8 mouse cellular contexts compared by ENCODE assay signal in the genomic region with DNA sequence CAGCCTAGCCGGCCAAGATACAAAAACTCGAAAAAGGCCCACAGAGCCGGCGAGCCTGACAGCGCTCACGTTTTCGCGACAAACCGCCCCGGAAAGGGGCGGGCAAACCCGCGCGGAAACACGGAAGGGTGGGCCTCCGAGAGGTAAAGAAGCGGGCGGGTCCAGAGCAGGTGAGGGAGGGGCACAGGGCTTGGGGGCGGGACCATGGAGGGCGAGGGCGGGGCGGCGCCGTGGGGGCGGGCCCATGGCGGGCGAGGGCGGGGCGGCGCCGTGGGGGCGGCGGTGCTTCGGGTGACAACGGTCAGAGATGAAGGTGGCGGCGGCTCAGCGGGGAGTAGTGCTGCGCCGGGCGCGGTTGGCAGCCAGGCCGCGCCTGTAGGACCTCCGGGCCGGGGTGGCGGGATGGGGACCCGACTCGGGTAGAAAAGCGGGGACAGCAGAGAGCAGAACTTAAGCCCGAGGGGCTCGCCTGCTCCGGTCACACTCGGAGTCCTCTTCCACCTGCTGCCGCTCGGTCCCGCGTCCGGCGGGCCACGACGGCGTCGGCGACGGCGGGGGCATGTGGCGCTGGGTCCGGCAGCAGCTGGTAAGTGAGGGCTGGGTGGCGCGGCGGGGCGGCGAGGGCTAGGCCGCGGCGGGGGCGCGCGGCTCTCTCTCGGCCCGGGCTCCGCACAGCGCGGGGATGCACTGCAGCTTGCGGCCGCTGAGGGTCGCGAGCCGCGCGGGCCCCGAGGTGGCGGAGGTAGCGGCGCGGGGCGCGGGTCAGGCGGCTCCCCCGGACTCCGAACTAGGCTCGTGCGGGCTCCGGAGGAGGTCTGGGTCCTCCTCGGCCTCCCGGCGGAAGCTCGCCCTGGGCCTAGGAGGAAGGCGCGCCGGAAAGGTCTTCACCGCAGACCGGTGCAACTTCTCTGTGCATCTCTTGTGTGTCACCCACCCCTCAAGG. TPM values are rescaled to one million over a fixed set of nuclear protein-coding genes. Genes with fewer than 3 reads are reported as not detected.
A peak's percentile ranks its signal among the peaks of the same experiment; 100 is the strongest.
DNase-seq lines count a peak whose midpoint lies in the region; ATAC-seq and TF ChIP-seq lines count a peak whose summit lies in the region.

Gene Atp11b (plus strand): TSS at position 282 of the 943 bp plus-strand sequence.

- peak; percentile 96 for ATAC-seq in forebrain, embryonic 15.5 days (replicated peaks)
- ATAC-seq in lung, embryonic 15.5 days (ENCODE audit: borderline replicate concordance, extremely low read depth, low FRiP score, low TSS enrichment): peak; percentile 95

- H3K9ac ChIP-seq in ES-E14 (ENCODE audit: insufficient read depth, low read depth, low read length, poor library complexity, severe bottlenecking): peak within 1 kb of the TSS; percentile 81
- peak within 1 kb of the TSS; percentile 81 for H3K9ac ChIP-seq in forebrain, embryonic 15.5 days (replicated peaks)
- peak within 1 kb of the TSS; percentile 76 for H3K9ac ChIP-seq in lung, embryonic 15.5 days

- H3K4me1 ChIP-seq in ES-E14 (ENCODE audit: control insufficient read depth in 2 of 2, insufficient read depth in 2 of 2, low read length in 2 of 2, poor library complexity in 1 of 2): peaks cover 4 to 19% of the 10 kb centered on the region in 2 experiments
- H3K4me1 ChIP-seq in forebrain, embryonic 15.5 days: peaks cover 8% of the 10 kb centered on the region
- H3K4me1 ChIP-seq in lung, embryonic 15.5 days: peaks cover 9% of the 10 kb centered on the region

- peak within 1 kb of the TSS; percentile 48 for H3K4me2 ChIP-seq in forebrain, embryonic 15.5 days (replicated peaks)
- peak within 1 kb of the TSS; percentile 62 for H3K4me2 ChIP-seq in lung, embryonic 15.5 days

- H3K27me3 ChIP-seq in forebrain, embryonic 15.5 days: no peaks in the 10 kb centered on the region
- no peaks in the 10 kb centered on the region for H3K27me3 ChIP-seq in lung, embryonic 15.5 days

- H3K27ac ChIP-seq in ES-E14 (ENCODE audit: insufficient read depth, low read depth, low read length, poor library complexity, severe bottlenecking): peak within 1 kb of the TSS; percentile 16
- peak within 1 kb of the TSS; percentile 87 for H3K27ac ChIP-seq in forebrain, embryonic 15.5 days (replicated peaks)
- H3K27ac ChIP-seq in layer of hippocampus, adult 2 months: peak within 1 kb of the TSS; percentile 96
- peak within 1 kb of the TSS; percentile 93 for H3K27ac ChIP-seq in lung, embryonic 15.5 days

- H3K9me3 ChIP-seq in ES-E14 (ENCODE audit: control insufficient read depth, insufficient read depth, low read depth, low read length): no peaks in the 10 kb centered on the region
- H3K9me3 ChIP-seq in forebrain, embryonic 15.5 days: no peaks in the 10 kb centered on the region
- H3K9me3 ChIP-seq in lung, embryonic 15.5 days: no peaks in the 10 kb centered on the region

- intact Hi-C loops in heart, postnatal 25 days (cut with DNase I): loop anchor here (5.0 to 10.0 kb wide), 3 partner anchors 178 to 308 kb away; partner anchors contain the start of gene Mccc1

- TF ChIP-seq CTCF in layer of hippocampus, adult 2 months (conservative IDR thresholded peaks at IDR 0.05): peak; percentile 69

- under 1% methylated on average over 112 of the region's 114 CpGs for WGBS in forebrain, embryonic 15.5 days
- WGBS in lung, embryonic 15.5 days: under 1% methylated on average over 114 of the region's 114 CpGs

- H3K36me3 ChIP-seq in ES-E14 (ENCODE audit: control insufficient read depth, insufficient read depth, low read length, poor library complexity, severe bottlenecking): no peaks in the 10 kb centered on the region
- no peaks in the 10 kb centered on the region for H3K36me3 ChIP-seq in forebrain, embryonic 15.5 days
- H3K36me3 ChIP-seq in lung, embryonic 15.5 days: no peaks in the 10 kb centered on the region

- H3K4me3 ChIP-seq in ES-E14 (ENCODE audit: insufficient read depth in 1 of 2, low read depth in 1 of 2, low read length in 2 of 2, poor library complexity in 1 of 2, severe bottlenecking in 1 of 2): peak within 1 kb of the TSS; percentile 78 to 99
- peak within 1 kb of the TSS; percentile 78 for H3K4me3 ChIP-seq in forebrain, embryonic 15.5 days
- H3K4me3 ChIP-seq in layer of hippocampus, adult 2 months: peak within 1 kb of the TSS; percentile 92
- peak within 1 kb of the TSS; percentile 65 for H3K4me3 ChIP-seq in lung, embryonic 15.5 days

- in situ Hi-C loops in ES-E14 (cut with MboI; ENCODE audit: low sequenced_read_pairs in 2 of 2, unreplicated experiment in 2 of 2): no loop called here

- peak; percentile 67 for DNase-seq in ES-E14 (ENCODE audit: low read depth, low spot score)
- DNase-seq in cerebellum, adult 11 months: peak; percentile 77
- peak; percentile 35 for DNase-seq in heart, postnatal 25 days (ENCODE audit: low spot score)
- DNase-seq in layer of hippocampus, adult 2 months (ENCODE audit: low spot score in 2 of 2): peak; percentile 65 to 71
- peak; percentile 75 for DNase-seq in ovary, adult 18-20 months (ENCODE audit: low spot score)
- DNase-seq in thymus, postnatal 0 days (ENCODE audit: low spot score): peak; percentile 94

TF ChIP-seq in ES-E14, 5 proteins besides CTCF, POLR2A, EP300 and RAD21:
- TF ChIP-seq CHD2 (IDR thresholded peaks at IDR 0.05; ENCODE audit: low read depth, low read length) (no peak), MAFK (IDR thresholded peaks at IDR 0.05; ENCODE audit: insufficient read depth, low read depth, low read length) (no peak), ZC3H11A (IDR thresholded peaks at IDR 0.05; ENCODE audit: borderline replicate concordance, low read depth, low read length) (no peak), HCFC1 (IDR thresholded peaks at IDR 0.05; ENCODE audit: borderline replicate concordance, insufficient read depth, low read length) (no peak), ZNF384 (IDR thresholded peaks at IDR 0.05; ENCODE audit: low read depth, low read length) (no peak)

RNA-seq across cellular contexts. Expression of gene Atp11b, which starts in this region (rescaled TPM):
- 69.9 and 115 TPM in 2 replicates for total RNA-seq in ES-E14 (2012; rRNA removed)
- polyA plus RNA-seq in forebrain, embryonic 15.5 days (2015; fragmentation: Nextera tagmentation; extraction: Ambion mirVana): 30.7 and 30.9 TPM in 2 replicates
- 10 to 100 TPM; 25.5 to 33.1 TPM for total RNA-seq in heart, postnatal 25 days (2021)
- 10 to 100 TPM; 89.9 to 91.9 TPM for total RNA-seq in layer of hippocampus, adult 2 months (2021)
- polyA plus RNA-seq in lung, embryonic 15.5 days (2015; fragmentation: Nextera tagmentation; extraction: Ambion mirVana): 33.2 and 33.6 TPM in 2 replicates
- polyA plus RNA-seq in thymus, postnatal 0 days (2015; fragmentation: Nextera tagmentation; extraction: Ambion mirVana): 41.1 and 46.9 TPM in 2 replicates

Comparison
In these comparisons a context has a peak if more than half of its experiments do, and no peak if none do; other contexts are left out.
1. Peak in every context shown above with its lines: DNase-seq, ATAC-seq, H3K4me3 ChIP-seq and H3K27ac ChIP-seq.
2. DNase-seq: peak in every context shown above with its lines; median percentile 94 in thymus, postnatal 0 days; 77 in cerebellum, adult 11 months; 75 in ovary, adult 18-20 months; 68 in layer of hippocampus, adult 2 months; 67 in ES-E14; 35 in heart, postnatal 25 days.
3. H3K27ac ChIP-seq: peak in every context shown above with its lines; median percentile 96 in layer of hippocampus, adult 2 months; 93 in lung, embryonic 15.5 days; 87 in forebrain, embryonic 15.5 days; 16 in ES-E14.